Mouse (Mus musculus) midbrain, embryonic 16.5 days (tissue): ENCODE results near the gene Tcerg1l. TPM values are rescaled to one million over a fixed set of nuclear protein-coding genes. Genes with fewer than 3 reads are reported as not detected.

ENCODE experiments used
- ATAC-seq: fragments of 200-750 bp; cut with Nextera tagmentation; 2 replicates; pipeline ENCODE4 v1.8.0; 2017; ENCODE audit warnings: moderate TSS enrichment
- H3K27ac ChIP-seq: fragments of 300-500 bp; sonication (generic); 2 replicates; pipeline ENCODE4 v1.5.1; 2014; ENCODE audit warnings: mild to moderate bottlenecking, low read length, mixed read lengths
- H3K27me3 ChIP-seq: fragments of 300-500 bp; sonication (generic); 2 replicates; pipeline ENCODE4 v1.6.1; 2014; ENCODE audit warnings: low read depth, low read length, mixed read lengths; ENCODE audit not compliant: control insufficient read depth, insufficient read depth
- H3K36me3 ChIP-seq: fragments of 300-500 bp; sonication (generic); 2 replicates; pipeline ENCODE4 v1.6.1; 2014; ENCODE audit warnings: mild to moderate bottlenecking, low read length, moderate library complexity, mixed read lengths; ENCODE audit not compliant: control insufficient read depth, insufficient read depth
- H3K4me1 ChIP-seq: fragments of 300-500 bp; sonication (generic); 2 replicates; pipeline ENCODE4 v1.6.1; 2014; ENCODE audit warnings: mild to moderate bottlenecking, low read length, mixed read lengths; ENCODE audit not compliant: control insufficient read depth, insufficient read depth
- H3K4me2 ChIP-seq: fragments of 300-500 bp; sonication (generic); 2 replicates; pipeline ENCODE4 v1.6.1; 2014; ENCODE audit warnings: mild to moderate bottlenecking, low read length, mixed read lengths
- H3K4me3 ChIP-seq: fragments of 300-500 bp; sonication (generic); 2 replicates; pipeline ENCODE4 v1.5.1; 2014; ENCODE audit warnings: low read depth, mild to moderate bottlenecking, low read length, moderate library complexity, mixed read lengths
- H3K9ac ChIP-seq: fragments of 300-500 bp; sonication (generic); 2 replicates; pipeline ENCODE4 v1.6.1; 2014; ENCODE audit warnings: low read depth, low read length, mixed read lengths
- H3K9me3 ChIP-seq: fragments of 300-500 bp; sonication (generic); replicated peaks from 2 replicates; pipeline ENCODE4 v1.6.1; 2014; ENCODE audit warnings: mild to moderate bottlenecking, low read length, mixed read lengths; ENCODE audit not compliant: control insufficient read depth, poor library complexity, severe bottlenecking
- WGBS: fragments of 180-500 bp; shearing (Covaris S2); extraction: QIAGEN DNeasy Blood & Tissue Kit; methylation state at CpG from one replicate; pipeline ENCODE4 v1.1.7; 2014; 5-methylcytosine and 5-hydroxymethylcytosine counted together
- polyA plus RNA-seq: library from polyadenylated mRNA; unstranded; fragments of >200 nt; fragmentation: Nextera tagmentation; extraction: Ambion mirVana; gene quantifications from 2 replicates; pipeline ENCODE4 v1.2.1, GENCODE M21; 2015

Gene Tcerg1l
- polyA plus RNA-seq, 1 experiment from 2014 or later: 33.4 TPM

DNA sequence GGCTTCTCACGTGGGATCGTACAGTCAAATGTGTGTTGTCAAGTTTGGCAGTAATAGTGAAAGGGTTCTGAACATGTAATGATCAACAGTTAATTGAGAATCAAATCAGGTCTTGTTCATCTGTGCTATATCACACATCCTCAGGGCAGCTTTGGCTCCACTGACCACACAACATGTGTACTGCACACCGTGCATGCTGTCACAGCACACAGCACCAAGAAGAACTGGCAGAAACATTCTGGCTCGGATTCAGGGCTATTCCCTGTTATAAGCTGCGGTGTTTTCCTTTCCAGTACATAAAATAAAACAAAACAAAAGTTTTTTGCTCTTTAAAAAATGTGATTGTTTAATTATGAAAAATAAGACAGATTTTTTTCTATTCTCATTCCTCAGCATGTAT lies 213.3 kb downstream of the Tcerg1l start:
- H3K27me3 ChIP-seq: no peaks in the 10 kb centered on the region
- no peak overlapping the region for H3K4me2 ChIP-seq
- no peak overlapping the region for H3K9ac ChIP-seq
- no peaks in the 10 kb centered on the region for H3K36me3 ChIP-seq
- H3K9me3 ChIP-seq: no peaks in the 10 kb centered on the region
- WGBS: 85% methylated on average over 5 of the region's 5 CpGs
- H3K4me1 ChIP-seq: peaks cover 7% of the 10 kb centered on the region; the same call in 1 of the 2 replicates
- no peak overlapping the region for H3K27ac ChIP-seq
- no peak for ATAC-seq
- H3K4me3 ChIP-seq: no peak overlapping the region

DNA sequence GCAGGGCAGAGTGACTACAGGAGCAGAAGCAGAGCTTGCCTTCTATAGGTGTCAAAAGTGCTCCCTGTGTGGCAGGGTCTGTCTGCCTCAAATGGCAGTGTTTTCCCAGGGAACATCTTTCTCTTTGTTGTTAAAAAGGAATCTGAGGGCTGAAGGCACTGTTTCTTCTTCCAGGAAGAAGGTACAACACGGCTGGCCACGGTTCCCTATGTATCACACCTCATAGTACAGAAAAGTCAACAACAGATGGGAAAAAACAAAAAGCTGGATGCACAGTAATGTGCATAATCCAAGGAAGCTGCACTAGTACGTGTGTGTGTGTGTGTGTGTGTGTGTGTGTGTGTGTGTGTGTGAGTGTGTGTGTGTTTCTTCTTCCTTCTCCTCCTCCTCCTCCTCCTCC lies 215.3 kb downstream of the Tcerg1l start:
- Histone ChIP-seq H3K4me2 (no peak overlapping the region), H3K36me3 (no peaks in the 10 kb centered on the region), H3K27ac (no peak overlapping the region), H3K9me3 (no peaks in the 10 kb centered on the region), H3K4me3 (no peak overlapping the region), H3K27me3 (no peaks in the 10 kb centered on the region), H3K9ac (no peak overlapping the region), H3K4me1 (peaks cover 7% of the 10 kb centered on the region; the same call in 1 of the 2 replicates)
- ATAC-seq: no peak
- 65% methylated on average over 3 of the region's 3 CpGs for WGBS

DNA sequence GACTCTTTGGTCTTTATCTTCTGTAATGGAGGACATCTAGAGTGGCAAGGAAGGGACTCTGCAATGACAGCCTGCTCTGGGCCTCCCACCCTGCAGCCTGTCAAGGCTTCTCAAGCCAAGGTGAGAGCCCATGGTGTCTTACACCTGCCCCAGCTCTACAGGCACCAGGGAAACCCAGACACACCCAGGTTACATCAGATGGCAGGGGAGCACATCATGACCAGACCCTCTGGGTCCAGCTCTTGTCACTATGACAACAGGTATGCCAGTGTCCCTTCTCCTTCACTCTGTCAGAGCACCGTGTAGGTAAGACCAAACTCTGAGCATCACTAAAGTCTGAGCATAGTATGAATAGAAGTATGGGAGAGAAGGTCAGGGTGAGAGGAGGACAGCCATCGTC lies 218.9 kb downstream of the Tcerg1l start:
- WGBS: 87% methylated on average over 2 of the region's 2 CpGs
- Histone ChIP-seq H3K27ac (no peak overlapping the region), H3K9me3 (no peaks in the 10 kb centered on the region; the same call in 1 of the 2 replicates), H3K9ac (no peak overlapping the region), H3K36me3 (no peaks in the 10 kb centered on the region), H3K4me3 (no peak overlapping the region), H3K4me1 (peaks cover 7% of the 10 kb centered on the region; the same call in 1 of the 2 replicates), H3K4me2 (no peak overlapping the region), H3K27me3 (no peaks in the 10 kb centered on the region)
- no peak for ATAC-seq

DNA sequence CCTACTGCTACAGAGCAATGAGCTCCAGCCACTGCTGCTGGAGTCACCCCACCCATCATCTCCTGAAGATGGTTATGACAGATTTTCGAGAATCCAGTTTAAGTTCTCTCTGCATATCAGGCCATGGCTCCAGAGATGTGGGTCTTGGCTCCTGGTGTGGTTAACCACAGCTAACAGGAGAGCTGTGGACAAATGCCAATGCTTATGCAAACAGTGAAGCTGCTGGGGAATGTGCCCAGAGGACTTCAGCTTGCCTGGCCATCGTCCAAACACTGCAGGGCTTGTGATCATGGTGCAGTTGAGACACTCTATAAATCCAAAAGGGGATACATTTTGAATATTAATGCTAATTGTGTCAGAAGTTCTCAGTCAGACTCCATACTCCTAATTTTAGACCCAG lies 221.5 kb downstream of the Tcerg1l start:
- 71% methylated on average over 2 of the region's 2 CpGs for WGBS
- Histone ChIP-seq H3K9ac (no peak overlapping the region), H3K27ac (no peak overlapping the region), H3K9me3 (no peaks in the 10 kb centered on the region; the same call in 1 of the 2 replicates), H3K27me3 (no peaks in the 10 kb centered on the region), H3K36me3 (no peaks in the 10 kb centered on the region), H3K4me2 (no peak overlapping the region), H3K4me1 (peaks cover under 1% of the 10 kb centered on the region; the same call in 1 of the 2 replicates), H3K4me3 (no peak overlapping the region)
- ATAC-seq: no peak

DNA sequence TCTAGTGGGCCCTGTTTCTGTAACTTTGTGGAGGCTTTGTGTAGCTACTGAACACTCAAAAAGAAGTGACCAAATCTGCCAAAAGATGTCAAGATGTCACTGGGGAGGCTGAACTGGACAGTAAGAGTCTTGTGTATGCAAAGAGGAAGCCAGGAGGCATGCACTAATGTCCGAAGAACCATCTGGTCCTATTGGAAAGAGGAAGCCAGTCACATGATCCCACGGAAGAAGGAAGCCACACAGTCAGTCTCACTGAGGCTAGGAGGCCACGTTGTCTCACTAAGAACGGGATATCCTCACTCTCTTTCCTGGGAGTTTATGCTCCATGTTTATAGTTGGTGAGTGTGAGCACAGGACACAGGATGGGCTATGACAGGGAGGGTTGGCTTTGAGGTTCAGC lies 227.1 kb downstream of the Tcerg1l start:
- Histone ChIP-seq H3K36me3 (no peaks in the 10 kb centered on the region), H3K4me2 (no peak overlapping the region), H3K9ac (no peak overlapping the region), H3K27me3 (no peaks in the 10 kb centered on the region), H3K4me3 (no peak overlapping the region), H3K9me3 (no peaks in the 10 kb centered on the region; the same call in 1 of the 2 replicates), H3K27ac (no peak overlapping the region), H3K4me1 (no peaks in the 10 kb centered on the region)
- 89% methylated on average over 4 of the region's 4 CpGs for WGBS
- ATAC-seq: no peak
